Mouse (Mus musculus) intestine, embryonic 16.5 days (tissue): ENCODE data around the gene Hnrnpk. TPM values are rescaled to one million over a fixed set of nuclear protein-coding genes. Genes with fewer than 3 reads are reported as not detected.
A peak's percentile ranks its signal among the peaks of the same experiment; 100 is the strongest.

Experiments
- ATAC-seq: fragments of 200-750 bp; cut with Nextera tagmentation; 2 replicates; pipeline ENCODE4 v1.8.0; 2017; ENCODE audit warnings: moderate TSS enrichment, moderate library complexity
- H3K27ac ChIP-seq: fragments of 300-500 bp; sonication (generic); 2 replicates; pipeline ENCODE4 v1.5.1; 2014; ENCODE audit warnings: mild to moderate bottlenecking, low read length
- H3K27me3 ChIP-seq: fragments of 300-500 bp; sonication (generic); replicated peaks from 2 replicates; pipeline ENCODE4 v1.6.1; 2014; ENCODE audit warnings: low read length, control low read depth, mixed read lengths; ENCODE audit not compliant: control insufficient read depth, insufficient read depth
- H3K36me3 ChIP-seq: fragments of 300-500 bp; sonication (generic); 2 replicates; pipeline ENCODE4 v1.6.1; 2014; ENCODE audit warnings: low read length, control low read depth; ENCODE audit not compliant: control insufficient read depth, insufficient read depth
- H3K4me1 ChIP-seq: fragments of 300-500 bp; sonication (generic); 2 replicates; pipeline ENCODE4 v1.6.1; 2014; ENCODE audit warnings: low read length, control low read depth, mixed read lengths; ENCODE audit not compliant: control insufficient read depth, insufficient read depth
- H3K4me2 ChIP-seq: fragments of 300-500 bp; sonication (generic); 2 replicates; pipeline ENCODE4 v1.6.1; 2014; ENCODE audit warnings: low read depth, low read length, control low read depth
- H3K4me3 ChIP-seq: fragments of 300-500 bp; sonication (generic); 2 replicates; pipeline ENCODE4 v1.5.1; 2014; ENCODE audit warnings: mild to moderate bottlenecking, low read length
- H3K9ac ChIP-seq: fragments of 300-500 bp; sonication (generic); 2 replicates; pipeline ENCODE4 v1.6.1; 2014; ENCODE audit warnings: low read depth, low read length
- H3K9me3 ChIP-seq: fragments of 300-500 bp; sonication (generic); 2 replicates; pipeline ENCODE4 v1.6.1; 2016; ENCODE audit warnings: low read length, control low read depth; ENCODE audit not compliant: control insufficient read depth
- WGBS: fragments of 180-500 bp; shearing (Covaris S2); extraction: QIAGEN DNeasy Blood & Tissue Kit; methylation state at CpG from one replicate; pipeline ENCODE4 v1.1.7; 2014; 5-methylcytosine and 5-hydroxymethylcytosine counted together
- polyA plus RNA-seq: library from polyadenylated mRNA; unstranded; fragments of >200 nt; fragmentation: Nextera tagmentation; extraction: Ambion mirVana; gene quantifications from 2 replicates; pipeline ENCODE4 v1.2.1, GENCODE M21; 2015

The Hnrnpk gene
- polyA plus RNA-seq, 1 experiment from 2014 or later: 1,211 TPM

DNA sequence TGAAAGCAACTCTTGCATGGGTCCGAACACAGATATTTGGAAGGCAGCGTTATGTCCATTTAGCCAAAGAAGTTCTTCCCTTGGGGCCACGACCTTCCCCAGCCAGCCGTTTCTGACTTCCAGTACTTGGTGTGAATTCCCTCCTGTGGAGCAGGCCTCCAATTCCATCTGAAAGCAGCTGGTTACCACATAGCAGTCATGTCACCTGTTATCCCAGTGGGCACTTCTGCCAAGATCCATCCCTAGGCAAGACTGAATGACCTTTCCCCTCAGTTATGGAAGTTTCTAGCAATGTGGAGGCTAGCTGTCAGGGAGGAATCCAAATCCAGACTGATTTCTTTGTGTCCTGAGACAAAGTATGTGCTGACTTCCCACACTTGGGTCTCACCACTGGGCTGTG, 17.9 kb upstream of the Hnrnpk start:
- Histone ChIP-seq H3K9me3 (no peaks in the 10 kb centered on the region), H3K36me3 (no peaks in the 10 kb centered on the region), H3K27ac (no peak overlapping the region), H3K4me1 (0 out of 2 replicates have a peak, but pooled peaks cover 7% of the 10 kb centered on the region), H3K9ac (no peak overlapping the region), H3K4me2 (no peak overlapping the region), H3K4me3 (no peak overlapping the region), H3K27me3 (no peaks in the 10 kb centered on the region)
- WGBS: 78% methylated on average over 4 of the region's 4 CpGs
- no peak for ATAC-seq

DNA sequence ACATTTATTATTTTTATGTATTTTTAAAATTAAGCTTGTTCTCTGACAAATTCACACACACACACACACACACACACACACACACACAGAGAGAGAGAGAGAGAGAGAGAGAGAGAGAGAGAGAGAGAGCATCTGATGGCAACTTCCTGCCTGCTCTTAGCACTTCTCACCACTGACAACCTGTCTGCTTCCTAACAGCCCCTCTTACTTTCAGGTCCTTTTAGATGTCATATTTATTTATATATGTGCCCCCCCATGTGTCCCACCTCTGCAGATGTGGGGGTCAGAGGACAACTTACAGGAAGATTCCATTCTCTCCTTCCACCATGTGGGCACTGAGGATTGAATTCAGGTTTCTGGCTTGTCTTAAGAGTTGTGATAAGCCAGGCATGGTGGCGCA, 16.1 kb upstream of the Hnrnpk start:
- no peak for ATAC-seq
- Histone ChIP-seq H3K4me3 (no peak overlapping the region), H3K27ac (no peak overlapping the region), H3K9ac (no peak overlapping the region), H3K4me2 (no peak overlapping the region), H3K4me1 (0 out of 2 replicates have a peak, but pooled peaks cover 7% of the 10 kb centered on the region), H3K9me3 (no peaks in the 10 kb centered on the region), H3K36me3 (no peaks in the 10 kb centered on the region), H3K27me3 (no peaks in the 10 kb centered on the region)
- WGBS: 97% methylated on average over 1 of the region's 1 CpGs

DNA sequence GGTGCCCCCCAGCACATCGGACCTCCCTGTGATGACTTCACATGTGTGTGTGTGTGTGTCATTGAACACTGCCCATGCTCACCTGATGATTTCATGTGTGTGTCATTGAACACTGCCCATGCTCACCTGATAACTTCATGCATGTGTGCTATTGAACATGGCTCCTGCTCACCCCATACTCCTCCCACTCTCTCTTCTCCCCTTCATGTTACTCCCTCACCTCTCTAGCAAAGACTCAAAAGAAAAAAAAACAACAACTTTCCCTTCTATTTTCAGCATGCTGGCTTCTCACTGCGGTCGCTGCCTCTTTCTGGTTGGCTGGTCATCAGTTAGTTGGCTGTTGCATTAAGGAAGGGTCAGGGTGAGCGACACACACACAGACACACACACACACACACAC, 15.5 kb upstream of the Hnrnpk start:
- Histone ChIP-seq H3K4me3 (no peak overlapping the region), H3K27ac (no peak overlapping the region), H3K4me2 (no peak overlapping the region), H3K4me1 (0 out of 2 replicates have a peak, but pooled peaks cover 7% of the 10 kb centered on the region), H3K9ac (no peak overlapping the region), H3K9me3 (no peaks in the 10 kb centered on the region), H3K36me3 (no peaks in the 10 kb centered on the region), H3K27me3 (no peaks in the 10 kb centered on the region)
- no peak for ATAC-seq
- WGBS: 87% methylated on average over 4 of the region's 4 CpGs

DNA sequence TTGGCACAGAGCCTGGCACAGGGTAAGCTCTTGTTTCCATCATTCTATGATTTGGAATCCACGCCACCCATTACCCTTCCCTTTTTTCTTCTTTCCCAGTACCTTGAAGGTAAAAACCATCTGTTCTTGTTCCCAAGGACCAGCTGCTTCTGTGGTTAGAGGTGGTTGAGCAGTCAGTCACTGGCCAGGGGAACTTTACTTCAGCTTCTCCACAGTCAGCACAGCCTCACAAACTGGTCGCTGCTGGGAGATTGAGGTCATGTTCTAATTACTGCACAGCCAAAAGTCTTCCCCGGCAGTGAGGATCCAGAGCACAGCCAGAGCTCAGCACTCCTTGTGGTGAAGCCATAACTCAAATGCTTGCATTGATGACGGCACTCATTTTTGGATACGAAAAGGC, 12.7 kb upstream of the Hnrnpk start:
- Histone ChIP-seq H3K4me2 (no peak overlapping the region), H3K9ac (no peak overlapping the region), H3K4me3 (no peak overlapping the region), H3K27me3 (no peaks in the 10 kb centered on the region), H3K9me3 (no peaks in the 10 kb centered on the region), H3K4me1 (no peaks in the 10 kb centered on the region), H3K36me3 (no peaks in the 10 kb centered on the region), H3K27ac (no peak overlapping the region)
- WGBS: 67% methylated on average over 5 of the region's 5 CpGs
- ATAC-seq: no peak; the same call in 1 of the 2 replicates

DNA sequence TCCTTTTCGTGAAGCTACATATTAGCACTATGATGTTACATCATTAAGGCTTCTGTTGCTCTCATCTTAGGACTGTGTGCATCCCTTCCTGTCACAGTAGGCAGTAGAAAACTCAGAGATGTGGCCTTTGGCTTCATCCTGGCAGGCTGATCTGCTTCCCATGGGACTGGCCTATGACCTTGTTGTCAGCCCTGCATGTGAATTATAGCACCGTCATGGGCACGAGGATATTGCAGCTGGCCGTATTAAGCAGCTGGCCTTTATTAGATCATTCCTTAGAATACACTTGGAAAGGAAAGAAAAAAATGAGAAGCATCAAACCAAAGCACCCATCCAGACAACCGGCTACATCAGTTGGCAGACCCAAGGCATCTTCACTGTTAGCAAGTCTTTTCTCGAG, 12.2 kb upstream of the Hnrnpk start:
- Histone ChIP-seq H3K9ac (no peak overlapping the region), H3K4me1 (no peaks in the 10 kb centered on the region), H3K36me3 (no peaks in the 10 kb centered on the region), H3K27ac (peak overlapping the region; percentile 8; the same call in 1 of the 2 replicates), H3K4me3 (no peak overlapping the region), H3K27me3 (no peaks in the 10 kb centered on the region), H3K9me3 (no peaks in the 10 kb centered on the region), H3K4me2 (no peak overlapping the region)
- 54% methylated on average over 6 of the region's 6 CpGs for WGBS
- ATAC-seq: 0 out of 2 replicates have a peak, but pooled peaks have one; percentile 18

DNA sequence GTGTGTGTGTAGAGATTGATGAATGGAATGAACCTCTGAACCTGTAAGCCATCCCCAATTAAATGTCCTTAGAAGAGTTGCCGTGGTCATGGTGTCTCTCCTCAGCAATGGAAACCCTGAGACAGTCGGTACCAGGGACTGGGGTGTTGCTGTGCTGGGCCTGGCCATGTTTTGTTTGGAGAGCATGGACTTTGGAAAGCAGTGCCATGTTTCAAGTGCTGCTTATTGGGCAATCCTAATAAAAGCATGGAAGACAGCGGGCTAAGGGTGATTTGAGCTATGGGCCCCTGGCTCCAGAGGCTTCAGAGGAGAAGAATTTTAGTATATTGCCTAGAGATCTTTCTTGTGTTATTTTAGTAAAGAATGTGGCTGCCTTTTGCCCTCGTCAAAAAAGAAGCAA, 7.9 kb upstream of the Hnrnpk start:
- Histone ChIP-seq H3K27me3 (no peaks in the 10 kb centered on the region), H3K36me3 (no peaks in the 10 kb centered on the region), H3K4me2 (no peak overlapping the region), H3K4me1 (no peaks in the 10 kb centered on the region), H3K4me3 (no peak overlapping the region), H3K9me3 (no peaks in the 10 kb centered on the region), H3K9ac (no peak overlapping the region), H3K27ac (no peak overlapping the region)
- no peak for ATAC-seq
- WGBS: 91% methylated on average over 4 of the region's 4 CpGs

DNA sequence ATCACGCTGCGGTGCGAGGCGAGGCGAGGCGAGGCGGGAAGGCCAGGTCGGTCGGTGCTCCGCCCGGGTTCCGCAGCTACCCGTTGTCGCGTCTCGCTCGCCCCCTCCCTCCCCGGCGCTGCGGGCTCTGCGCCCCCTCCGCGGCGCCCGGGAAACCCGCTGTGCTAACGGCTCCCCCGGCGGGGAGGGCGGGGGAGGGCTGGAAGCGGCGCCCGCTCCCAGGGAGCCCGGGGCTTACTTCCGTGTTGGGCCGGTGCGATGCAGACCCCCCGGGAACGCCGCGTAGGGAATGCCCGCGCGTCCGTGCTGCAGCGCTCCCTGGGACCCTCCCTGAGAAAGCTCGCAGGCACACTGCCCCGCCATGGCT, 416 bp downstream of the Hnrnpk start:
- no peaks in the 10 kb centered on the region for H3K27me3 ChIP-seq
- peak overlapping the region; percentile 48 for H3K4me2 ChIP-seq
- peaks cover 3% of the 10 kb centered on the region for H3K36me3 ChIP-seq
- peak overlapping the region; percentile 80 for H3K4me3 ChIP-seq
- H3K27ac ChIP-seq: peak overlapping the region; percentile 98
- no peaks in the 10 kb centered on the region for H3K9me3 ChIP-seq
- under 1% methylated on average over 48 of the region's 48 CpGs for WGBS
- H3K9ac ChIP-seq: peak overlapping the region; percentile 100
- ATAC-seq: peak; percentile 72
- H3K4me1 ChIP-seq: no peaks in the 10 kb centered on the region

DNA sequence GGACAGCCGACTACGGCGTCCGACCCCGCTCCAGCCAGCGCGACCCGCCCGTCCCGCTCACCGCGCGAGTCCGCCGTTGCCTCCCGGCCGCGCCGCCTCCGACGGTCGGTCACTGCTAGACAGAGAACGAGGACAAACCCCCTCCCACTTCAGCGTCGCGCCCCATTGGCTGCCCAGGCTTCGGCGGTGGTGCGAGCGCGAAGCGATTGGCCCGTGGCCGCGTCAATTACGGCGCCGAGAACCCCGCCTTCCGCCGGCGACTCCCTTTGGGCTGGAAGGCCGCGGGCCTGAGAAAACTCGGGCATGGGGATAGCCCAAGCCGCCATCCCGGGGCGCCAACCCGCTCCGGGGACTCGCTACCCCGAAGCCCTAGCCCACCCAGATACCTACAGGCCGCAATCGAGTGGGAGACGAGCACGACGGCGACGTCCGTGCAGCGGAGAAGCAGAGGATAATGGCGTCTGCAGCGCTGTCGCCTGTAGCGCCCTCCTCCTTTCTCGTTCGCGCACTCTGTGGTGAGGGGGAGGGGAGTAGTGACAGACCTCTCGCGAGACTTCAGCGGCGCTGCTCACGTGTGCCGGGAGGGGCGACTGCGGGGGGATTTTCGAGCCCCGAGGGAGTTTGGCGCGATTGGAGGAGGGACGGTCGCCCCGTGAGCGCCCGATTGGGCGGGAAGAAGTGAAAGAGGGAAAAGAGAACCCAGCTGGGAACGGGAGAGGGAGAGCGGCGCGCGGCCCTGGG, 970 bp downstream of the Hnrnpk start, which contains the start of gene Rmi1:
Gene Rmi1, plus strand, starts transcription at position 246 of the 741 bp plus-strand sequence.
- WGBS: under 1% methylated on average over 88 of the region's 91 CpGs
- peaks cover 6% of the 10 kb centered on the region for H3K36me3 ChIP-seq
- H3K4me3 ChIP-seq: peak within 1 kb of the TSS; percentile 80
- ATAC-seq: peak; percentile 96
- peak within 1 kb of the TSS; percentile 98 for H3K27ac ChIP-seq
- H3K9ac ChIP-seq: peak within 1 kb of the TSS; percentile 100
- H3K4me2 ChIP-seq: peak within 1 kb of the TSS; percentile 82
- no peaks in the 10 kb centered on the region for H3K9me3 ChIP-seq
- no peaks in the 10 kb centered on the region for H3K4me1 ChIP-seq
- H3K27me3 ChIP-seq: no peaks in the 10 kb centered on the region

DNA sequence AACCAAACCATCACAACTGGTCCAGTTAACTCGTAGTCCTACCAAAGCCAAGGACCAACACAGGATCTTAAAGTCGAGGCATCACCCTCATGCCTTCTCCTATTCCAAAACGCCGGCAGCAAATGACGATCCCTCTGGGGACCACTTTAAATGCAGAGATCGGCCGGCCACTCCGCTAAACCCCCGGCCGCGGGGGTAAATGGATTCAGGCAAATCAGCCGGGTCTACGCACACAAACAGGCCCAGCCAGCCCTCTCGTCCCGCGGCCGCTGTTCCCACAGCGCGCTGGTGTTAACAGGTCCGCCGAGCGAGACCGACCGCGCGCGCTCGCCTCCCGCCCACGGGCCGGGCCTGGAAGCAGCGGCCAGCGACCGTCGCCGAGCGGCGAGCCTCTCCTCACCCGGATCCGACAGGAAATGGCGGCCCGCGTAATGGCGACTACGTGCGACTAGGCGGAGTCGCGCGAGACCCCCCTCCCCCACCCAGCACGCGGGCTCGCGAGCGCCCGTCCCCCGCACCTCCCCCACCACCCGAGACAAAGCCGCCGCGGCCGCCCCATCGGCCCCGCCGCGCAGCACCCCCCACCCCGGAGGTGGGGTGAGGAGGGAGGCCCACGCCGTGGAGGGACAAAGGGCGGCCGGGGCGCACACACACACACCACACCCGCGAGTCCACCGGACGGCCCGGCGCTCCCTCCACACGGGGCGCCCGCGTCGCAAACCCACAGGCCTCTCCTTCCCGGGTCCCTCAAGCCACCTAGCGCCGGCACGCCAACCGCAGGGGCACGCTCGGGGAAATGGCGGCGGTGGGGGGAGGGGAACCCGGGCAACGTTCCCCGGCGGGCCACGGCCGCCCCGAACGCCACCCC, 1.8 kb downstream of the Hnrnpk start:
- ATAC-seq: peak; percentile 47
- H3K4me1 ChIP-seq: no peaks in the 10 kb centered on the region
- peaks cover 6% of the 10 kb centered on the region for H3K36me3 ChIP-seq
- H3K27me3 ChIP-seq: no peaks in the 10 kb centered on the region
- peak overlapping the region; percentile 98 for H3K27ac ChIP-seq
- WGBS: under 1% methylated on average over 81 of the region's 100 CpGs
- peak overlapping the region; percentile 82 for H3K4me2 ChIP-seq
- no peaks in the 10 kb centered on the region for H3K9me3 ChIP-seq
- peak overlapping the region; percentile 80 for H3K4me3 ChIP-seq
- H3K9ac ChIP-seq: peak overlapping the region; percentile 100
